Mouse (Mus musculus): ENCODE results near the gene Smg6.

DNA sequence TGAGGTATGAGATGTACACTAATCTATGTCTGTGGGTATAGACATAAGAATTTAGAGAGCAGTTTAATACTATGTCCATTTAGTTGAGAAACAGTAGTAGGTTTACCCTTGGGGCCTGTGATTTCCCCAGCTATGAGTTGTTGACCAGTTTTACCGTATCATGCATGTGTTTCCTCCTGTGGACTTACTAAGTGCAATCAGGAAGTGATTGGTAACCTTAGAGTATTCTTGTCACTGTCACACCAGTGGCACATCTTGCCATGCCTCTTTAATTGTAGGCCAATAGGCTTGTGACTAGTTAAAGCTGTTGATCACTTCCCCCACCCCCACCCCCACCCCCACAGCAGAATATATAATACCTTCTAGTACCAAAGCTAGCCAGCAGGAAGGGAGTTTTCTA is 70.9 kb downstream of the Smg6 start:
- no peak for TF ChIP-seq MAFK (IDR thresholded peaks at IDR 0.05; ENCODE audit: insufficient read depth, low read depth, low read length)
- no peak for TF ChIP-seq ZC3H11A (IDR thresholded peaks at IDR 0.05; ENCODE audit: borderline replicate concordance, low read depth, low read length)
- no peak for TF ChIP-seq HCFC1 (IDR thresholded peaks at IDR 0.05; ENCODE audit: borderline replicate concordance, insufficient read depth, low read length)
